Mouse (Mus musculus) macrophage (primary cell): ENCODE data around the gene Pskh1. TPM values are rescaled to one million over a fixed set of nuclear protein-coding genes. Genes with fewer than 3 reads are reported as not detected.
A peak's percentile ranks its signal among the peaks of the same experiment; 100 is the strongest.

Source experiments
- H3K27ac ChIP-seq: fragments of 350-480 bp; formaldehyde crosslinking; 2 replicates; pipeline ENCODE4 v1.9.0; 2021
- H3K36me3 ChIP-seq: fragments of 350-480 bp; formaldehyde crosslinking; 2 replicates; pipeline ENCODE4 v1.9.0; 2021; ENCODE audit errors: inconsistent target
- H3K4me3 ChIP-seq: fragments of 350-480 bp; formaldehyde crosslinking; 2 replicates; pipeline ENCODE4 v1.9.0; 2021; ENCODE audit errors: inconsistent target
- H3K79me2 ChIP-seq: fragments of 350-480 bp; formaldehyde crosslinking; 2 replicates; pipeline ENCODE4 v1.9.0; 2021; ENCODE audit errors: inconsistent target
- WGBS: methylation state at CpG from one replicate; pipeline ENCODE4 v1.1.7; 2026; ENCODE audit warnings: inconsistent platforms; ENCODE audit not compliant: missing documents; 5-methylcytosine and 5-hydroxymethylcytosine counted together
- polyA plus RNA-seq: library from polyadenylated mRNA; stranded (reverse); fragments of 250-400 nt; gene quantifications from 3 replicates; pipeline ENCODE4 v1.2.4, GENCODE M21; 2018; ENCODE audit warnings: inconsistent platforms

Gene Pskh1
- polyA plus RNA-seq, 1 experiment from 2014 or later: 17.5 TPM

- Histone ChIP-seq H3K79me2 (no peaks in the 10 kb centered on the region), H3K27ac (no peak overlapping the region), H3K36me3 (peaks cover 40% of the 10 kb centered on the region), H3K4me3 (no peak overlapping the region)
- 100% methylated on average over 3 of the region's 3 CpGs for WGBS
Observed at GRCm38 (mm10) chr8:105931271-105931670, 31.0 kb downstream of the Pskh1 start.

DNA sequence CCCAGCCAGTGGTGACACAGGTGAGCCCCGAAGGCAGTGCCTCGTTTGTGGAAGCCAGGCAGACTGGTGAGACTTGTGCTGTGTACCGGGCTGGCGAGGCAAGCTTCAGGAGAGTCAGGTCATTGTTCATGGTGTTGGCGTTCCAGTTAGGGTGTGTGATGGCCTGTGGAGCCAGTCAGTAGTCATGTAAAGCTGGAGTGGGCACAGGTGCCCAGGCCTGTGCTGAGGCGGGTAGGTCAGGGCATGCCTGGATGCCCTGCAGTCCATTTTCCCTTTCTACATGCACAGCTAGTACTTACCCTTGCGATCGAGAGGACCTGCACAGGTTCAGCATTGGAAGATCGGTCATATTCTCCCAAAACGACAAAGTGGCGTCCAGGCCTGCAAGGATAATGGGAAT lies 32.3 kb downstream of the Pskh1 start:
- 97% methylated on average over 9 of the region's 11 CpGs for WGBS
- Histone ChIP-seq H3K4me3 (no peak overlapping the region), H3K79me2 (peaks cover 5% of the 10 kb centered on the region; the same call in 1 of the 2 replicates), H3K36me3 (peaks cover 40% of the 10 kb centered on the region), H3K27ac (no peak overlapping the region)

- Histone ChIP-seq H3K4me3 (no peak within 1 kb of the TSS), H3K36me3 (peaks cover 40% of the 10 kb centered on the region), H3K27ac (no peak within 1 kb of the TSS), H3K79me2 (peaks cover 8% of the 10 kb centered on the region; the same call in 1 of the 2 replicates)
- WGBS: 92% methylated on average over 2 of the region's 2 CpGs
Observed at GRCm38 (mm10) chr8:105933762-105934161, 33.5 kb downstream of the Pskh1 start, which contains the start of gene Ctrl. TSS of gene Ctrl (minus strand) at chr8:105933862.

- Histone ChIP-seq H3K4me3 (no peak overlapping the region), H3K79me2 (peaks cover 8% of the 10 kb centered on the region; the same call in 1 of the 2 replicates), H3K27ac (no peak overlapping the region), H3K36me3 (peaks cover 35% of the 10 kb centered on the region)
- 49% methylated on average over 6 of the region's 6 CpGs for WGBS
Observed at GRCm38 (mm10) chr8:105935105-105935504, 34.9 kb downstream of the Pskh1 start.

- peaks cover 29% of the 10 kb centered on the region for H3K36me3 ChIP-seq
- no peak overlapping the region for H3K27ac ChIP-seq
- no peak overlapping the region for H3K4me3 ChIP-seq
- WGBS: 77% methylated on average over 7 of the region's 7 CpGs
- peaks cover 8% of the 10 kb centered on the region; the same call in 1 of the 2 replicates for H3K79me2 ChIP-seq
Observed at GRCm38 (mm10) chr8:105935863-105936603, 35.8 kb downstream of the Pskh1 start.

DNA sequence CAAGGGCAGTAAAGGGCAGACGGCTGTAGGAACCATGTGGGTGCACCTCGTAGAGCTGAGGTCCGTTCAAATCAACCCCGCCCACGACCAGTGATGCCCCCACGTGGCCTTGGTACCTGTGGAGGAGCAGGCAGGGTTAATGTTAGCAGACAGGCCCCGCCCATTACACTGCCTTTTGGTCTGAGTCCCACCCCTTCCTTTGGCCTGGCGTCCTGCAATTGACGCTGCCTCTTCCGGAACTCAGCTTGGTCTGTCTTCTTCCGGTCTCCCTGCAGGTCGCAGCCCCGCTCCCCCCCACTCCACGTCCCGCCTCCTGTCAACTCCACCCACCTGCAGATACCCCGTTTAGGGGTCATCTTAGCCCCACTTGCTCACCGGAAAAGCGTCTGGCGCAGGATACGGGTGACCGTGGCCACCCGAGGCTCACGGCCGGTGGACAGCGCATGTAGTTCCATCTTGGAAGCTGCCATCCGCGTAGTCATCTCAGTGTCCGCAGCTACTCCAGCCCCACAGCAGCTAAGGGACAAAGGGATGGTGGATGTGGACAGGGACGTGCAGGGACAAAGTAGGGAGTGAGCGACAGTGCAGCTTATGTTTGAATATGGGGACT lies 36.7 kb downstream of the Pskh1 start:
- Histone ChIP-seq H3K79me2 (peaks cover 8% of the 10 kb centered on the region; the same call in 1 of the 2 replicates), H3K27ac (peak overlapping the region; percentile 94), H3K36me3 (peaks cover 19% of the 10 kb centered on the region), H3K4me3 (peak overlapping the region; percentile 98)
- 1% methylated on average over 28 of the region's 30 CpGs for WGBS

GRCm38 (mm10) chr8:105937496-105938305 lies 37.5 kb downstream of the Pskh1 start:
- 1% methylated on average over 33 of the region's 33 CpGs for WGBS

GRCm38 (mm10) chr8:105938306-105938669 lies 38.0 kb downstream of the Pskh1 start, which contains the start of gene Psmb10:
TSS of gene Psmb10 (minus strand) at chr8:105938444.
- Histone ChIP-seq H3K36me3 (peaks cover 16% of the 10 kb centered on the region), H3K27ac (peak within 1 kb of the TSS; percentile 94), H3K4me3 (peak within 1 kb of the TSS; percentile 98), H3K79me2 (peaks cover 8% of the 10 kb centered on the region; the same call in 1 of the 2 replicates)
- WGBS: 2% methylated on average over 4 of the region's 4 CpGs

More at GRCm38 (mm10) chr8:105937496-105938305, 37.5 kb downstream of the Pskh1 start:
- peak overlapping the region; percentile 98 for H3K4me3 ChIP-seq
- H3K27ac ChIP-seq: peak overlapping the region; percentile 94
- H3K36me3 ChIP-seq: peaks cover 16% of the 10 kb centered on the region
- peaks cover 8% of the 10 kb centered on the region; the same call in 1 of the 2 replicates for H3K79me2 ChIP-seq

GRCm38 (mm10) chr8:105942026-105942425 lies 41.8 kb downstream of the Pskh1 start:
- peaks cover 31% of the 10 kb centered on the region; the same call in 1 of the 2 replicates for H3K36me3 ChIP-seq
- peaks cover 8% of the 10 kb centered on the region; the same call in 1 of the 2 replicates for H3K79me2 ChIP-seq
- no peak overlapping the region for H3K27ac ChIP-seq
- no peak overlapping the region for H3K4me3 ChIP-seq
- 93% methylated on average over 11 of the region's 11 CpGs for WGBS

- WGBS: 94% methylated on average over 5 of the region's 5 CpGs
- Histone ChIP-seq H3K79me2 (peaks cover 3% of the 10 kb centered on the region; the same call in 1 of the 2 replicates), H3K4me3 (no peak overlapping the region), H3K27ac (no peak overlapping the region), H3K36me3 (peaks cover 36% of the 10 kb centered on the region; the same call in 1 of the 2 replicates)
Observed at GRCm38 (mm10) chr8:105942542-105942941, 42.3 kb downstream of the Pskh1 start.

DNA sequence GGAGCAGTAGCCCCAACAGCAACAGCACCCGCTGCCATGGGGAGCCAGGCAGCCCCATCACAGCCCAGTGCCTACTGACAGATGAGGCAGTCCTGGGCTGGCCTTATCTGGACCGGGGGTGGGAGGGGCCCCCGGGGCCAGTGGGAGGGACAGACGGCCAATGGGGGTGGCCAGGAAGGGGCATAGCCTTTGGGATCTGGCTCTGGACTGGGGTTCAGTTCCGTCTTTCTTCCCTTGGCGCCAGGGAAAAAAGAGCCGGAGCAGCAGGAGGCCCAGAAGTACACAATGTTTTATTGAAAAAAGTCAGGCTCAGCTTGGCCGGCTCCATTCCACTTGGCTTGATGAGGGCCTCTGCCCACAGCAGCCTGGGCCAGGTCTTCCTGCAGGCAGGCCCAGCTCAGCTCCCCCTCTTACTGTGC lies 43.1 kb downstream of the Pskh1 start, which contains the start of gene Lcat:
Gene Lcat (minus strand): TSS at position 62 of the 419 bp plus-strand sequence.
- Histone ChIP-seq H3K36me3 (peaks cover 42% of the 10 kb centered on the region; the same call in 1 of the 2 replicates), H3K27ac (no peak within 1 kb of the TSS), H3K4me3 (no peak within 1 kb of the TSS), H3K79me2 (no peaks in the 10 kb centered on the region)
- 96% methylated on average over 8 of the region's 8 CpGs for whole genome bisulfite sequencing

DNA sequence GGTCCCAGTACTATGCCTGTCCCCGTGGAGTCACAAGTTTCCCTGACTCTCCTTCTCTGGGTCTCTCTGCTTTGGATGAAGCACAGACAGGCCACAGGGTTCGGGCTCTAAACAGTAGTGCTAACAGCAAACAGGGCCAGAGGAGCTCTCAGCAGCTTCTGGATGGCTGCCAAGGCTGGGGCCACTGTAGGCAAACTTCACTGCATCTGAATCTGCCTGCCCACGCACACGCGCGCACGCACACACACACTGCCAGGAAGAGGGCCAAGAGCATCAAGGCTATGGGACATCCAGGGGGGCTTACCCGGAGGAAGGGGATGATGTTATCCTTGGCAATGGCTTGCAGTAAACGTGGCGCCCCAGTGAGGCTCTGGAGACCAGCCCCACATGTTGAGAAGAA lies 49.1 kb downstream of the Pskh1 start:
- Histone ChIP-seq H3K27ac (no peak overlapping the region), H3K79me2 (no peaks in the 10 kb centered on the region), H3K4me3 (no peak overlapping the region), H3K36me3 (peaks cover 70% of the 10 kb centered on the region; the same call in 1 of the 2 replicates)
- 92% methylated on average over 10 of the region's 10 CpGs for WGBS

DNA sequence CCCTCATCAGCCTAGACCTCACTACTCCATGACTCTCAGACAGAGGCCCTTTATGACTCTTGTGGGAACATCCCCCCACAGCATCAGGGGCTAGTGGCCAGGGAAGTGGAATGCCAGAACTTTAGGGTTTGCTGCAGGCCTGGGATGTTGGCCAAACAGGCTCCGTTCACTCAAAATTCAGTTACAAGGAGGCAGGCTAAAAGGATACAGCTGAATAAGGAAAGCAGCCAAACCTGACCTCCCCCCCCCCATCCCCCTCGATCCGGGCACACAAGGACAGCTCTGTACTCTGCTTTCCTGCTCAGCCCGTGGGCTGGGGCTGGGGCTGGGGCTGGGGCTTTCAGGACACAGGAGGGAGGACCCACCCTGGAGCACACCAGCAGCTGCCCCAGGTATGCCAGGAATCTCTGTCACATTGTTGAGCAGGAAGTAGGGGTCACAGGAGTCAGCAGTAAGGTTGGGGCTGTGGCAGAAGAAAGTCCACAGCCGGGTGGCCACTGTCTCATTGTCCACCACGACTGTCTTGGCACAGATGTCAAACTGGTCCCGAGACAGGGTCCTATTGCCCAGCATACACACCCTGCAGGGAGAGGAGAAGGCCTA lies 50.9 kb downstream of the Pskh1 start:
- Histone ChIP-seq H3K36me3 (peaks cover 64% of the 10 kb centered on the region; the same call in 1 of the 2 replicates), H3K4me3 (no peak overlapping the region), H3K79me2 (no peaks in the 10 kb centered on the region), H3K27ac (no peak overlapping the region)
- WGBS: 73% methylated on average over 7 of the region's 7 CpGs

- H3K4me3 ChIP-seq: no peak overlapping the region
- no peak overlapping the region for H3K27ac ChIP-seq
- H3K36me3 ChIP-seq: peaks cover 22% of the 10 kb centered on the region; the same call in 1 of the 2 replicates
- peaks cover 8% of the 10 kb centered on the region; the same call in 1 of the 2 replicates for H3K79me2 ChIP-seq
- WGBS: 98% methylated on average over 4 of the region's 4 CpGs
Observed at GRCm38 (mm10) chr8:105956556-105956955, 56.3 kb downstream of the Pskh1 start.
